8 mouse cellular contexts compared by ENCODE assay signal in the genomic region with DNA sequence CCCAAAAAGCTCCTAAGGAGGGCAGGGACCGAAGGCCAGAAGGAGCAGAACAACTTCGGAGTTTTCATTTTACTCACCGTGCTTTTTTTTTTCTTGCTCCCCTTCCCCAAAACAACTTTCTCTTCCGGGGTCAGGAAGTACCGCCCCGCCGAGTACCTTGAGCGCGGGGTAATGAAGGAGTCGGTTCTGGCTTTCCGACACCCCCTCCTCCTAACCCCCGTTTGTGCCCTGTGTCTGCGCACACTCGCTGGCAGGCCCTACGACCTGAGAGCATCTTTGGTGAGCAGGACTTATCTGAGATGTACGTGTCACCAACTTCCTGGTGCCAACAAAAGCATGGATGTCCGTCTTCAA. TPM values are rescaled to one million over a fixed set of nuclear protein-coding genes. Genes with fewer than 3 reads are reported as not detected.
DNase-seq lines count a peak whose midpoint lies in the region; ATAC-seq and TF ChIP-seq lines count a peak whose summit lies in the region.

No protein-coding gene starts in this region.

- H3K4me2 ChIP-seq in lung, embryonic 14.5 days: peak overlapping the region; percentile 94
- peak overlapping the region; percentile 88 for H3K4me2 ChIP-seq in intestine, postnatal 0 days (replicated peaks; ENCODE audit: low read depth)
- H3K4me2 ChIP-seq in neural tube, embryonic 14.5 days (ENCODE audit: low read depth, low read length): peak overlapping the region; percentile 99

- H3K9me3 ChIP-seq in lung, embryonic 14.5 days (ENCODE audit: low read depth, low read length): no peaks in the 10 kb centered on the region
- H3K9me3 ChIP-seq in intestine, postnatal 0 days (ENCODE audit: control insufficient read depth): no peaks in the 10 kb centered on the region
- H3K9me3 ChIP-seq in neural tube, embryonic 14.5 days (ENCODE audit: control insufficient read depth, low read length): no peaks in the 10 kb centered on the region

- no peaks in the 10 kb centered on the region for H3K27me3 ChIP-seq in lung, embryonic 14.5 days (ENCODE audit: insufficient read depth, low read length)
- H3K27me3 ChIP-seq in intestine, postnatal 0 days (replicated peaks; ENCODE audit: control insufficient read depth, insufficient read depth, low read length): no peaks in the 10 kb centered on the region
- H3K27me3 ChIP-seq in neural tube, embryonic 14.5 days (ENCODE audit: control insufficient read depth, insufficient read depth, low read length): no peaks in the 10 kb centered on the region; the same call in 1 of the 2 replicates

- no peak for TF ChIP-seq CTCF in lung, embryonic 14.5 days (IDR thresholded peaks at IDR 0.05; ENCODE audit: low read depth)
- TF ChIP-seq CTCF in embryonic fibroblast, embryonic 13.5 days (IDR thresholded peaks at IDR 0.05; ENCODE audit: borderline replicate concordance, insufficient read depth, low read length): no peak
- TF ChIP-seq CTCF in intestine, postnatal 0 days (IDR thresholded peaks at IDR 0.05; ENCODE audit: low read depth): no peak

- TF ChIP-seq POLR2A in embryonic fibroblast, embryonic 13.5 days (IDR thresholded peaks at IDR 0.05; ENCODE audit: low read depth, low read length): no peak; the same call in 1 of the 2 replicates

- peak; percentile 42 for ATAC-seq in lung, embryonic 14.5 days (ENCODE audit: insufficient read depth)
- ATAC-seq in intestine, postnatal 0 days: no peak
- peak; percentile 41 for ATAC-seq in neural tube, embryonic 14.5 days (ENCODE audit: low read depth)

- 0% methylated on average over 17 of the region's 17 CpGs for WGBS in lung, embryonic 14.5 days
- WGBS in intestine, postnatal 0 days: under 1% methylated on average over 17 of the region's 17 CpGs
- WGBS in neural tube, embryonic 14.5 days: 0% methylated on average over 17 of the region's 17 CpGs

- H3K27ac ChIP-seq in lung, embryonic 14.5 days (ENCODE audit: low read depth): no peak overlapping the region
- H3K27ac ChIP-seq in embryonic fibroblast, embryonic 13.5 days (ENCODE audit: insufficient read depth, low read length): peak overlapping the region; percentile 34; the same call in 1 of the 2 replicates
- peak overlapping the region; percentile 91 for H3K27ac ChIP-seq in intestine, postnatal 0 days (ENCODE audit: low read depth, low read length)
- peak overlapping the region; percentile 73; the same call in 1 of the 2 replicates for H3K27ac ChIP-seq in neural tube, embryonic 14.5 days (ENCODE audit: low read depth, low read length)

- H3K4me3 ChIP-seq in lung, embryonic 14.5 days (ENCODE audit: low read depth, low read length): peak overlapping the region; percentile 71
- peak overlapping the region; percentile 74 for H3K4me3 ChIP-seq in embryonic fibroblast, embryonic 13.5 days (ENCODE audit: insufficient read depth, low read length)
- peak overlapping the region; percentile 76 for H3K4me3 ChIP-seq in intestine, postnatal 0 days (ENCODE audit: low read depth, low read length)
- peak overlapping the region; percentile 69 for H3K4me3 ChIP-seq in neural tube, embryonic 14.5 days (ENCODE audit: low read depth, low read length)

- H3K36me3 ChIP-seq in lung, embryonic 14.5 days (ENCODE audit: insufficient read depth): no peaks in the 10 kb centered on the region
- no peaks in the 10 kb centered on the region for H3K36me3 ChIP-seq in intestine, postnatal 0 days (ENCODE audit: control insufficient read depth, insufficient read depth)
- H3K36me3 ChIP-seq in neural tube, embryonic 14.5 days (ENCODE audit: control insufficient read depth, insufficient read depth, low read length): no peaks in the 10 kb centered on the region

- H3K4me1 ChIP-seq in lung, embryonic 14.5 days (ENCODE audit: insufficient read depth): no peaks in the 10 kb centered on the region
- H3K4me1 ChIP-seq in embryonic fibroblast, embryonic 13.5 days (ENCODE audit: control insufficient read depth, insufficient read depth, low read length): no peaks in the 10 kb centered on the region; the same call in 1 of the 2 replicates
- H3K4me1 ChIP-seq in intestine, postnatal 0 days (replicated peaks; ENCODE audit: control insufficient read depth, insufficient read depth, low read length): peaks cover 9% of the 10 kb centered on the region
- H3K4me1 ChIP-seq in neural tube, embryonic 14.5 days (ENCODE audit: control insufficient read depth, insufficient read depth, low read length): peaks cover 8% of the 10 kb centered on the region

- peak overlapping the region; percentile 62 for H3K9ac ChIP-seq in lung, embryonic 14.5 days
- H3K9ac ChIP-seq in intestine, postnatal 0 days (ENCODE audit: low read depth, low read length): peak overlapping the region; percentile 77
- H3K9ac ChIP-seq in neural tube, embryonic 14.5 days (replicated peaks; ENCODE audit: low read depth, low read length): peak overlapping the region; percentile 75

- DNase-seq in lung, embryonic 14.5 days: no peak
- DNase-seq in lung, postnatal 14 days: no peak
- no peak for DNase-seq in thymus, postnatal 4 days
- DNase-seq in layer of hippocampus, adult 9-11 months: no peak
- no peak for DNase-seq in urinary bladder, postnatal 25 days (ENCODE audit: low spot score)

RNA-seq across cellular contexts. Expression of a gene that starts 0.4 kb away (rescaled TPM):
- 9.3 and 9.5 TPM in 2 replicates for polyA plus RNA-seq in lung, embryonic 14.5 days (2014; fragmentation: Nextera tagmentation; extraction: Ambion mirVana)
- polyA plus RNA-seq in embryonic fibroblast, embryonic 13.5 days (2011; ENCODE audit: insufficient read length, low read depth, missing spikeins): 6.2 and 9.1 TPM in 2 replicates
- polyA plus RNA-seq in intestine, postnatal 0 days (2015; fragmentation: Nextera tagmentation; extraction: Ambion mirVana): 21.6 and 22.3 TPM in 2 replicates
- polyA plus RNA-seq in neural tube, embryonic 14.5 days (2014; fragmentation: Nextera tagmentation; extraction: Ambion mirVana): 5.7 and 7.9 TPM in 2 replicates
